Mouse (Mus musculus) lung, postnatal 0 days (tissue): ENCODE data around the gene Teddm2. TPM values are rescaled to one million over a fixed set of nuclear protein-coding genes. Genes with fewer than 3 reads are reported as not detected.
A peak's percentile ranks its signal among the peaks of the same experiment; 100 is the strongest.

Experiments used
- ATAC-seq: fragments of 200-750 bp; cut with Nextera tagmentation; 2 replicates; pipeline ENCODE4 v1.8.0; 2017; ENCODE audit warnings: moderate library complexity
- DNase-seq: peaks from one replicate; pipeline ENCODE4 v3.0.0-alpha.2; 2016; ENCODE audit warnings: low spot score
- H3K27ac ChIP-seq: fragments of 300-500 bp; sonication (generic); 2 replicates; pipeline ENCODE4 v1.5.1; 2014; ENCODE audit warnings: antibody characterized with exemption, mild to moderate bottlenecking, low read length, mixed read lengths
- H3K27me3 ChIP-seq: fragments of 300-500 bp; sonication (generic); replicated peaks from 2 replicates; pipeline ENCODE4 v1.6.1; 2014; ENCODE audit warnings: low read length, mixed read lengths; ENCODE audit not compliant: insufficient read depth
- H3K36me3 ChIP-seq: fragments of 300-500 bp; sonication (generic); 2 replicates; pipeline ENCODE4 v1.6.1; 2014; ENCODE audit warnings: low read length, mixed read lengths; ENCODE audit not compliant: insufficient read depth
- H3K4me1 ChIP-seq: fragments of 300-500 bp; sonication (generic); 2 replicates; pipeline ENCODE4 v1.6.1; 2014; ENCODE audit warnings: antibody characterized with exemption, low read depth, low read length, mixed read lengths; ENCODE audit not compliant: insufficient read depth
- H3K4me2 ChIP-seq: fragments of 300-500 bp; sonication (generic); replicated peaks from 2 replicates; pipeline ENCODE4 v1.6.1; 2014; ENCODE audit warnings: low read depth, mild to moderate bottlenecking, low read length, moderate library complexity, mixed read lengths
- H3K4me3 ChIP-seq: fragments of 300-500 bp; sonication (generic); 2 replicates; pipeline ENCODE4 v1.5.1; 2014; ENCODE audit warnings: low read depth, low read length
- H3K9ac ChIP-seq: fragments of 300-500 bp; sonication (generic); replicated peaks from 2 replicates; pipeline ENCODE4 v1.6.1; 2014; ENCODE audit warnings: low read depth, mild to moderate bottlenecking
- H3K9me3 ChIP-seq: fragments of 300-500 bp; sonication (generic); 2 replicates; pipeline ENCODE4 v1.6.1; 2016; ENCODE audit warnings: low read length, mixed read lengths
- CTCF ChIP-seq: IDR thresholded peaks from 2 replicates; pipeline ENCODE4 v1.5.1; 2016; ENCODE audit warnings: antibody characterized with exemption, mild to moderate bottlenecking
- EP300 ChIP-seq: IDR thresholded peaks from 2 replicates; pipeline ENCODE4 v1.6.1; 2016; ENCODE audit warnings: antibody characterized with exemption, mild to moderate bottlenecking, control low read depth
- WGBS: fragments of 180-500 bp; shearing (Covaris S2); extraction: QIAGEN DNeasy Blood & Tissue Kit; methylation state at CpG from one replicate; pipeline ENCODE4 v1.1.7; 2014; 5-methylcytosine and 5-hydroxymethylcytosine counted together
- polyA plus RNA-seq: library from polyadenylated mRNA; unstranded; fragments of >200 nt; fragmentation: Nextera tagmentation; extraction: Ambion mirVana; gene quantifications from 2 replicates; pipeline ENCODE4 v1.2.1, GENCODE M21; 2015

The Teddm2 gene
- polyA plus RNA-seq, 1 experiment from 2014 or later, result 0.98 TPM

- TF ChIP-seq CTCF, result no peak
- no peak for TF ChIP-seq EP300
- H3K4me1 ChIP-seq, result no peaks in the 10 kb centered on the region
- H3K27ac ChIP-seq, result no peak overlapping the region
- no peaks in the 10 kb centered on the region for H3K27me3 ChIP-seq
- no peak for DNase-seq
- H3K4me3 ChIP-seq, result no peak overlapping the region
- 67% methylated on average over 3 of the region's 3 CpGs for WGBS
- ATAC-seq, result peak; percentile 23; the same call in 1 of the 2 replicates
- no peaks in the 10 kb centered on the region for H3K36me3 ChIP-seq
- no peaks in the 10 kb centered on the region for H3K9me3 ChIP-seq
- H3K4me2 ChIP-seq, result no peak overlapping the region
- H3K9ac ChIP-seq, result no peak overlapping the region
Observed at GRCm38 (mm10) chr1:153918521-153919206, 18.6 kb upstream of the Teddm2 start.

GRCm38 (mm10) chr1:153913869-153914268, 13.8 kb upstream of the Teddm2 start:
- Histone ChIP-seq H3K4me1 (no peaks in the 10 kb centered on the region), H3K36me3 (0 out of 2 replicates have a peak, but pooled peaks cover 5% of the 10 kb centered on the region), H3K27me3 (no peaks in the 10 kb centered on the region), H3K9me3 (no peaks in the 10 kb centered on the region), H3K27ac (no peak overlapping the region), H3K4me3 (no peak overlapping the region), H3K4me2 (no peak overlapping the region), H3K9ac (no peak overlapping the region)
- DNase-seq (no peak), ATAC-seq (no peak)
- TF ChIP-seq CTCF (no peak), EP300 (no peak)
- WGBS, result 59% methylated on average over 3 of the region's 3 CpGs

GRCm38 (mm10) chr1:153911276-153911795, 11.3 kb upstream of the Teddm2 start:
- peaks cover 30% of the 10 kb centered on the region for H3K36me3 ChIP-seq
- WGBS, result 76% methylated on average over 6 of the region's 6 CpGs
- no peaks in the 10 kb centered on the region for H3K4me1 ChIP-seq
- no peak overlapping the region for H3K9ac ChIP-seq
- TF ChIP-seq CTCF (no peak), EP300 (no peak)
- H3K27me3 ChIP-seq, result no peaks in the 10 kb centered on the region
- DNase-seq (no peak), ATAC-seq (no peak)
- H3K4me2 ChIP-seq, result no peak overlapping the region
- no peaks in the 10 kb centered on the region for H3K9me3 ChIP-seq
- H3K27ac ChIP-seq, result no peak overlapping the region
- no peak overlapping the region for H3K4me3 ChIP-seq

- H3K27ac ChIP-seq, result no peak overlapping the region
- DNase-seq, result no peak
- H3K4me1 ChIP-seq, result no peaks in the 10 kb centered on the region
- no peak overlapping the region for H3K9ac ChIP-seq
- H3K4me3 ChIP-seq, result no peak overlapping the region
- no peaks in the 10 kb centered on the region for H3K27me3 ChIP-seq
- 0 out of 2 replicates have a peak, but pooled peaks have one; percentile 7 for ATAC-seq
- H3K36me3 ChIP-seq, result peaks cover 37% of the 10 kb centered on the region
- 81% methylated on average over 5 of the region's 5 CpGs for WGBS
- no peaks in the 10 kb centered on the region for H3K9me3 ChIP-seq
- TF ChIP-seq CTCF, result no peak
- no peak for TF ChIP-seq EP300
- no peak overlapping the region for H3K4me2 ChIP-seq
Observed at GRCm38 (mm10) chr1:153910423-153910822, 10.4 kb upstream of the Teddm2 start.

DNA sequence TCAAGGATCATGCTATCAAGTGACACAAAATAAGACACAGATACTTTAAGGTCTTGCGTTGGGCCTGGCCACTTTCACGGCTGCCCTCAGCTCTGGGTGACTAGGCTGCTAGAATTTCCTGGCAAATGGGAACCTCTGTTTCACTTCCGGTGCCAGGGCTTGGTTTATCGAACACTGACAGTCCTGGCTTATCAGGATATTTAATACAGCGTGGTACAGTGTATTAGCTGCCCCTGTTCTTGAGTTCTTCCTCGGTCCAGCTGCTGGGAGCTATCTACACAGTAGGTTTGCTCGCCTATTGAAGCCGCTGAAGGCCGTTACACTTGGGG, 9.9 kb upstream of the Teddm2 start:
- no peak overlapping the region for H3K27ac ChIP-seq
- H3K4me3 ChIP-seq, result no peak overlapping the region
- peaks cover 42% of the 10 kb centered on the region for H3K36me3 ChIP-seq
- ATAC-seq (peak; percentile 23; the same call in 1 of the 2 replicates), DNase-seq (no peak)
- no peaks in the 10 kb centered on the region for H3K27me3 ChIP-seq
- H3K4me1 ChIP-seq, result no peaks in the 10 kb centered on the region
- H3K9me3 ChIP-seq, result no peaks in the 10 kb centered on the region
- TF ChIP-seq EP300 (no peak), CTCF (no peak)
- WGBS, result 67% methylated on average over 9 of the region's 9 CpGs
- H3K9ac ChIP-seq, result no peak overlapping the region
- H3K4me2 ChIP-seq, result no peak overlapping the region

- H3K4me2 ChIP-seq, result no peak overlapping the region
- H3K9ac ChIP-seq, result no peak overlapping the region
- DNase-seq (peak; percentile 42), ATAC-seq (peak; percentile 16; the same call in 1 of the 2 replicates)
- H3K27ac ChIP-seq, result no peak overlapping the region
- H3K4me1 ChIP-seq, result no peaks in the 10 kb centered on the region
- H3K9me3 ChIP-seq, result no peaks in the 10 kb centered on the region
- TF ChIP-seq CTCF, result no peak
- no peaks in the 10 kb centered on the region for H3K27me3 ChIP-seq
- no peak overlapping the region for H3K4me3 ChIP-seq
- WGBS, result 57% methylated on average over 10 of the region's 10 CpGs
- peaks cover 47% of the 10 kb centered on the region for H3K36me3 ChIP-seq
Observed at GRCm38 (mm10) chr1:153909213-153909962, 9.4 kb upstream of the Teddm2 start.
